Mouse (Mus musculus) stomach, embryonic 15.5 days (tissue): Measurements from ENCODE around the gene Zranb3. TPM values are rescaled to one million over a fixed set of nuclear protein-coding genes. Genes with fewer than 3 reads are reported as not detected.

Experiments
- ATAC-seq: fragments of 200-750 bp; cut with Nextera tagmentation; 2 replicates; pipeline ENCODE4 v1.8.0; 2017; ENCODE audit warnings: low read depth, moderate number of reproducible peaks, moderate TSS enrichment; ENCODE audit not compliant: insufficient read depth, low FRiP score
- H3K27ac ChIP-seq: fragments of 300-500 bp; sonication (generic); 2 replicates; pipeline ENCODE4 v1.5.1; 2015; ENCODE audit warnings: mild to moderate bottlenecking, inconsistent platforms
- H3K27me3 ChIP-seq: fragments of 300-500 bp; sonication (generic); replicated peaks from 2 replicates; pipeline ENCODE4 v1.6.1; 2015; ENCODE audit warnings: inconsistent platforms
- H3K36me3 ChIP-seq: fragments of 300-500 bp; sonication (generic); 2 replicates; pipeline ENCODE4 v1.6.1; 2015; ENCODE audit warnings: inconsistent platforms
- H3K4me1 ChIP-seq: fragments of 300-500 bp; sonication (generic); 2 replicates; pipeline ENCODE4 v1.6.1; 2015; ENCODE audit warnings: inconsistent platforms
- H3K4me2 ChIP-seq: fragments of 300-500 bp; sonication (generic); 2 replicates; pipeline ENCODE4 v1.6.1; 2015; ENCODE audit warnings: mild to moderate bottlenecking, inconsistent platforms
- H3K4me3 ChIP-seq: fragments of 300-500 bp; sonication (generic); replicated peaks from 2 replicates; pipeline ENCODE4 v1.5.1; 2015; ENCODE audit warnings: inconsistent platforms
- H3K9ac ChIP-seq: fragments of 300-500 bp; sonication (generic); 2 replicates; pipeline ENCODE4 v1.6.1; 2015; ENCODE audit warnings: inconsistent platforms
- H3K9me3 ChIP-seq: fragments of 300-500 bp; sonication (generic); 2 replicates; pipeline ENCODE4 v1.6.1; 2016; ENCODE audit warnings: inconsistent platforms
- WGBS: fragments of 180-500 bp; shearing (Covaris S2); methylation state at CpG from one replicate; pipeline ENCODE4 v1.1.7; 2015; 5-methylcytosine and 5-hydroxymethylcytosine counted together
- polyA plus RNA-seq: library from polyadenylated mRNA; unstranded; fragments of >200 nt; fragmentation: Nextera tagmentation; extraction: Ambion mirVana; gene quantifications from 2 replicates; pipeline ENCODE4 v1.2.1, GENCODE M21; 2015

Zranb3 gene
- polyA plus RNA-seq, 1 experiment from 2014 or later = 7.3 TPM

DNA sequence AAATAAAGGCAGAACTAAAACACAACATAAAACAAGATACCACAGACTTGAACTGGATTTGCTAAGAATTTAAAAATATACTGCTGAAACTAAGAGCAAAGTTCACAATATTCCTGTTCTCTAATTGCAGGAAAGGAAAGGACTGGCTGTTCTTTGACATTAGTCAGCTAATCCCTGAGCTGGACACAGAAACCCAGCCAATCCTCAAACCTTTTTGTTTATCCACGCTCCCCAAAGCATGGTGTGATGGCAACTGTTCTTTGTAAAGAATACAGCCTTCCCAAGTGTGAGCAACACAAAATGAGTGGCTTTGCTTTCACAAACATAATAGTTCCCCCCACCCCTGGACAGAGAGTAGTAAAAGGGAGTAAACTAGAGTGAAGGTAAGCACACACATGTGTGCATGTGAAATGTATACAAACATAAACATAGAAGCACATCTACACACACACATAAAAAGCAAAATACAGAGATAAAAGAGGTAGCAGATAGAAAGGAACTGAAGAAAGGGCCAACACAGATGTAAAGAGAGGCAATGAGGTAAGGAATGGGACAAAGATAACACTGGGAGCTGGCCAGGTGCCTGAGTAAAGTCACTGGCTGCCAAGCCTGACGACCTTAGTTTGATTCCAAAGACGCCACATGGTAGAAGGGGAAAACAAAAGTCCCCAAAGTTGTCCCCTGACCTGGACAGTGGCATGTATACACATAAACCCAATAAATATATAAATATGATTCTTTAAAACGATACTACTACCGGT, 21.7 kb downstream of the Zranb3 start:
- H3K36me3 ChIP-seq = no peaks in the 10 kb centered on the region
- no peak overlapping the region for H3K4me2 ChIP-seq
- no peaks in the 10 kb centered on the region for H3K27me3 ChIP-seq
- H3K4me3 ChIP-seq = no peak overlapping the region
- ATAC-seq = no peak
- no peaks in the 10 kb centered on the region for H3K9me3 ChIP-seq
- WGBS = 74% methylated on average over 5 of the region's 5 CpGs
- no peaks in the 10 kb centered on the region for H3K4me1 ChIP-seq
- no peak overlapping the region for H3K27ac ChIP-seq
- H3K9ac ChIP-seq = no peak overlapping the region

DNA sequence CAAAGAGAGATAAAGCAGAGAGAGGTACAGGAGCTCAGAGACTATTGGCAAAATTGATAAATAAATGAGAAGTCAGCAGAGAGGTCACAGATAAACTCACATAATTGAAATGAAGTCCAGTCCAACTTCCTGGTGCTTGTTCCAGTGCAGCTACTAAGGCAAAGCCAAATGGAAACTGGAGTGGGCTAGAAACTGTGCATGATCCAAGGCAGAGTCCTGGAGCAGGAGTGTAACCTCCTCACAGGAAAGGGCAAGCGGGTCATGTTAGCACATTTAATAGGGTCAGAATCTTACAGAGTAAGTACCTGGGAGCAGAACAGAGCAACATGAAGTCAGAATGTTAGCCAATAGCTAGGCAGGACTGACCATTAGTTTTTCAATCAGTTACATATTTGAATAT, 24.2 kb downstream of the Zranb3 start:
- ATAC-seq = no peak
- no peak overlapping the region for H3K27ac ChIP-seq
- H3K4me1 ChIP-seq = no peaks in the 10 kb centered on the region
- no peak overlapping the region for H3K4me3 ChIP-seq
- no peak overlapping the region for H3K9ac ChIP-seq
- no peaks in the 10 kb centered on the region for H3K36me3 ChIP-seq
- 97% methylated on average over 1 of the region's 1 CpGs for WGBS
- no peaks in the 10 kb centered on the region for H3K27me3 ChIP-seq
- H3K9me3 ChIP-seq = no peaks in the 10 kb centered on the region
- no peak overlapping the region for H3K4me2 ChIP-seq

DNA sequence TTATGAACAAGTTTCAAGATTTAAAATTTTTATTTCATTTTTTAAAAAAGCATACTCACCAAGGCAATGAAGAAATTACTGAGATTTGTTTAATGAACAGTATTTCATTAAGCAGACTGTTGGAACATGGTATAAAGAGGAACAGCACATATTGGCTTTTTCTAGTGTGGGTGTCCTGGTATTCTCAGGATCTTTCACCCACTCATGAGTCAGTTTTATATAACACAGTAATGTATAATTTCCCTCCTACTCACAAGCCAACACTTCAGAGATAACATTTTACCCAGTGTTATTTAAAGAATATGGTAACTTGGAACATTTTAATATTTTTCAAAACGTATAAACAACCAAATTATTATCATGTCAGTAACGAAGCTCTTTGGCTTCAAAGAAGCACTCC, 25.1 kb downstream of the Zranb3 start:
- H3K4me3 ChIP-seq = no peak overlapping the region
- no peak overlapping the region for H3K27ac ChIP-seq
- H3K9me3 ChIP-seq = no peaks in the 10 kb centered on the region
- 90% methylated on average over 2 of the region's 2 CpGs for WGBS
- no peaks in the 10 kb centered on the region for H3K4me1 ChIP-seq
- no peak overlapping the region for H3K4me2 ChIP-seq
- no peak overlapping the region for H3K9ac ChIP-seq
- no peaks in the 10 kb centered on the region for H3K27me3 ChIP-seq
- ATAC-seq = no peak
- no peaks in the 10 kb centered on the region for H3K36me3 ChIP-seq

DNA sequence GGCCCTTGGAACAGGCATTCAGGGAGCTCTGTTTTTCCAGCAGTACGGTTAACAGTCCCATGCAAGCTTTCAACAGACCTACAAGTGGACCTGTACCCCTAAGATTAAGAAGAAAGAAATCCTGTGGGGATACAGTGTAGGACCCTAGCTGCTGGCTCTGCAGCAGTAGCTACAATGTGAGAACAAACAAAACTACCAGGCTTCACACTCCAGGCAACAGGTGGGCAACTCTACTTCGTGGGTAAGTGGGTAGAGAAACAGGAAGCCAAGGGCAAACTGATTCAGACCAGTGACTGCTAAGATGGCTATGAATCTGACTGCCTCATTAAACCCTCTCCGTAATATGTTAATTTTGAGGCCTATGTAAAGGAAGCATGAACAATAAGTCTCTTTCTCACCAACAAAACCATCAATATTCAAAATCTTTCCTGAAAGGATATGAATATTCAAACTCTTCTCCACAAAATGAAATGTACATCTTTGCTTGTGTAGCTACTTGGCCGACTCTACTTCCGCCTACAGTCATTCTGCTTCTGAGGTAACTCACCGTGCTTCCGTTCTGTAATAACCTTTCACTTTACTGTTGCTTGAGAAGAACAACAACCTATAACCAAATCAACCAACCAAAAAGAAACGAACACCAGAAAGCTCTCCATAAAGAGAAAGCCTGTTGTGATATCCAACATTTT, 25.9 kb downstream of the Zranb3 start:
- ATAC-seq = no peak
- H3K27me3 ChIP-seq = no peaks in the 10 kb centered on the region
- no peak overlapping the region for H3K27ac ChIP-seq
- no peak overlapping the region for H3K9ac ChIP-seq
- H3K4me2 ChIP-seq = no peak overlapping the region
- no peaks in the 10 kb centered on the region for H3K9me3 ChIP-seq
- H3K4me3 ChIP-seq = no peak overlapping the region
- WGBS = 88% methylated on average over 8 of the region's 8 CpGs
- H3K4me1 ChIP-seq = no peaks in the 10 kb centered on the region
- H3K36me3 ChIP-seq = no peaks in the 10 kb centered on the region

- no peaks in the 10 kb centered on the region for H3K36me3 ChIP-seq
- 93% methylated on average over 6 of the region's 6 CpGs for WGBS
- no peak for ATAC-seq
These were observed 29.8 kb downstream of the Zranb3 start for GRCm38 (mm10) chr1:128073051-128073450.

DNA sequence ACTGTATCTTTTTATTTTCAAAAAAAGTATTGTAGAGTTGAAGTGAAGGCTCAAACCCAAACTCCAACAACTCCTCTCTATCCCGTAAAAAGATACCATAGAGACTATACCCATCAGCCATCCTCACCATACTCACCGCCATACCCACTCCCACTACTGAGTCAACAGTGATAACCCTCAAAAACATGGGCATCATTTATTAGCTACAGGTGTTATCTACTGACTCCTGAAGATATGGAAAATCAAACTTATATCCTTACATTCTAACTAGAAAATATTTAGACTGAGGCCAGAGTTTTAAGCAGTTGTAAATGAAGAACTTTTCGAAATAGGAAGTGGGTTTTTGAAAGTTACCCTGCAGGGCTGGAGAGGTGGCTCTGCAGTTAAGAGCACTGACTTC, 32.8 kb downstream of the Zranb3 start:
- H3K9ac ChIP-seq = no peak overlapping the region
- H3K27ac ChIP-seq = no peak overlapping the region
- H3K4me1 ChIP-seq = no peaks in the 10 kb centered on the region
- no peak overlapping the region for H3K4me3 ChIP-seq
- H3K4me2 ChIP-seq = no peak overlapping the region
- H3K36me3 ChIP-seq = no peaks in the 10 kb centered on the region
- H3K27me3 ChIP-seq = no peaks in the 10 kb centered on the region
- WGBS = 92% methylated on average over 3 of the region's 3 CpGs
- ATAC-seq = no peak
- H3K9me3 ChIP-seq = no peaks in the 10 kb centered on the region

More at GRCm38 (mm10) chr1:128073051-128073450, 29.8 kb downstream of the Zranb3 start:
- Histone ChIP-seq H3K9ac (no peak overlapping the region), H3K4me3 (no peak overlapping the region), H3K9me3 (no peaks in the 10 kb centered on the region), H3K27me3 (no peaks in the 10 kb centered on the region), H3K4me2 (no peak overlapping the region), H3K27ac (no peak overlapping the region), H3K4me1 (no peaks in the 10 kb centered on the region)

DNA sequence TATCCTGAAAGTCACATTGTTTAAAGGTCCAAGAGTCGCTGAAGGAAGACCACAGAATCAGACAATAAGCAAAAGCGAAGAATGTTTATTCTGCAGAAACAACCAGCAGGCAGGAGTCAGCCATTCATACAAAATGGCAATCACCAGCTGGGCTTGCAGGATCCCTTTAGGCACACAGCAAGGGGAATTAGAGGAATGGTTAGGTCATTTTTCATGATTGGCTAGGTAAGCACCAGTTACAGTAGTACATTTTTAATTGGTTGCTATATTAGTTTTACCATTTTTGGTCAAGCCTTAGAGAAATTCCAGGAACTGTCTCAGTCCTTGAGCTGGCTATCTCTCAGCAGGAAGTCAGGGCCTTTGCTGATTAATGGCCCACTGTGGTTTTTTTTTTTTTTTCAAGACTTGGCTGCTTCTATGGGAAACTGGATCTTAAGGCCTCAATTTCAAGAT, 33.9 kb downstream of the Zranb3 start:
- Histone ChIP-seq H3K9me3 (no peaks in the 10 kb centered on the region), H3K4me2 (no peak overlapping the region), H3K4me3 (no peak overlapping the region), H3K27me3 (no peaks in the 10 kb centered on the region), H3K4me1 (no peaks in the 10 kb centered on the region), H3K27ac (no peak overlapping the region), H3K36me3 (no peaks in the 10 kb centered on the region), H3K9ac (no peak overlapping the region)
- WGBS = 43% methylated on average over 2 of the region's 2 CpGs
- no peak for ATAC-seq

GRCm38 (mm10) chr1:128064716-128065115, 38.1 kb downstream of the Zranb3 start:
- Histone ChIP-seq H3K27ac (no peak overlapping the region), H3K9me3 (no peaks in the 10 kb centered on the region), H3K4me3 (no peak overlapping the region), H3K4me2 (no peak overlapping the region), H3K36me3 (no peaks in the 10 kb centered on the region), H3K4me1 (no peaks in the 10 kb centered on the region), H3K9ac (no peak overlapping the region), H3K27me3 (no peaks in the 10 kb centered on the region)
- 91% methylated on average over 6 of the region's 6 CpGs for WGBS
- ATAC-seq = no peak

DNA sequence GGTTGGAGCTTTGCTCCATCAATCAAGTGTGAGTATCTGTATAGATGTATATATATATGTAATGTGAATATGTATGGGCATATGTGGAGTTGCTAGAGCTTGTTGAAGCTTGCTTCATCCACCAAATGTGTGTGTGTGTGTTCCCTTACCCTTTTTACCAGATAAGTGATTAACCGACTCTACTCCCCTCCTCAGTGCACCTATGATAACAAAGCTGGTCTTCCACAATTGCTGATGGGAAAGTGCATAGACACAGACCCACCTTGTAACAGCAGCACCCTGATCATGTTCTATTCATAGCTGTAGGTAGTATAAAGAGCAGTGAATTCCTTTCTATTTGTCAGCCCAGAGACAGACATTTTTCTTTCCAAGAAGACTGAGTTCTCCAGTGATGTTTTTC, 40.7 kb downstream of the Zranb3 start:
- Histone ChIP-seq H3K4me3 (no peak overlapping the region), H3K4me2 (no peak overlapping the region), H3K27ac (no peak overlapping the region), H3K4me1 (no peaks in the 10 kb centered on the region), H3K9me3 (no peaks in the 10 kb centered on the region), H3K27me3 (no peaks in the 10 kb centered on the region), H3K9ac (no peak overlapping the region), H3K36me3 (no peaks in the 10 kb centered on the region)
- WGBS = 64% methylated on average over 1 of the region's 1 CpGs
- ATAC-seq = no peak

DNA sequence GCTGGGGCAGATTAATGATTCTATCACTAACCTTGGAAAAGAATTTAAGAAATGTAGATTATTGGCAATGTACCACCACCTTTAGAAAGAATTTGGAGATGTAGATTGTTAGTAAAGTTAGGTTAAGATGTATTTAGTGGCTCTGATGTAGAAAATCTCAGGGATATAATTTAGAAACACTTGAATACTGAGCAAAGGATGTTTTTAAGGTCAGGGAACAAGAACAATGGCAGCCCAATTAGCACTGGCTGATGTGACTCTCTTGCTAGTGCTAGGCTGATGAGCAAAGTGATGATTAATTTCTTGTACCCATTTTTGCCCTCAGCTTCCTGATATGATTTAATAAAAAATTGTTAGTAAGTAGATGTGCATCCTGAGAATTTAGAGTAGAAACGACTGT, 41.4 kb downstream of the Zranb3 start:
- 69% methylated on average over 1 of the region's 1 CpGs for WGBS
- H3K9me3 ChIP-seq = no peaks in the 10 kb centered on the region
- no peaks in the 10 kb centered on the region for H3K27me3 ChIP-seq
- no peaks in the 10 kb centered on the region for H3K4me1 ChIP-seq
- H3K27ac ChIP-seq = no peak overlapping the region
- H3K4me2 ChIP-seq = no peak overlapping the region
- H3K4me3 ChIP-seq = no peak overlapping the region
- no peaks in the 10 kb centered on the region for H3K36me3 ChIP-seq
- ATAC-seq = no peak
- no peak overlapping the region for H3K9ac ChIP-seq

- no peaks in the 10 kb centered on the region for H3K4me1 ChIP-seq
- no peaks in the 10 kb centered on the region for H3K27me3 ChIP-seq
- H3K9ac ChIP-seq = no peak overlapping the region
- no peak overlapping the region for H3K4me2 ChIP-seq
- ATAC-seq = no peak
- no peak overlapping the region for H3K27ac ChIP-seq
- 66% methylated on average over 8 of the region's 8 CpGs for WGBS
- no peaks in the 10 kb centered on the region for H3K9me3 ChIP-seq
- no peaks in the 10 kb centered on the region for H3K36me3 ChIP-seq
- no peak overlapping the region for H3K4me3 ChIP-seq
These were observed 42.0 kb downstream of the Zranb3 start for GRCm38 (mm10) chr1:128060655-128061344.

GRCm38 (mm10) chr1:128058625-128059024, 44.2 kb downstream of the Zranb3 start:
- WGBS = 93% methylated on average over 5 of the region's 5 CpGs
- ATAC-seq = no peak
- H3K4me1 ChIP-seq = no peaks in the 10 kb centered on the region

More at GRCm38 (mm10) chr1:128058625-128059024, 44.2 kb downstream of the Zranb3 start:
- Histone ChIP-seq H3K4me2 (no peak overlapping the region), H3K4me3 (no peak overlapping the region), H3K27ac (no peak overlapping the region), H3K27me3 (no peaks in the 10 kb centered on the region), H3K36me3 (no peaks in the 10 kb centered on the region), H3K9me3 (no peaks in the 10 kb centered on the region), H3K9ac (no peak overlapping the region)
